In the genomic region with DNA sequence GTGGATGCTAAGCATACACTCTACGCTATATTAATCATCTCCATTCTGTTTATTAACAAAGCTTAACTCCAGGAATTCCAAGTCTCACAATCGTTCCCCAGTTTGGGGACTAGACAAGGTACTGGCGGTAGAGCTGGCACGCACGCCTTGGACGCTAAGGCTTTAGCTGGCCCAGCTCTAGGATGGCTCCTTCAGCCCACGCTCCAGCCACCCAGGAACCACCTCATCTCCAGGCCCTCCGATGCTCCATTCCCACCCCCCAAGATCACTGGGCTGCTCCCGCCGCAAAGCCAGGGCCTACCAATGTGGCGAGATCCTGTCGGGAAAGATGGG, we compare ENCODE assay signal across 8 mouse cellular contexts. TPM values are rescaled to one million over a fixed set of nuclear protein-coding genes. Genes with fewer than 3 reads are reported as not detected.
DNase-seq lines count a peak whose midpoint lies in the region; ATAC-seq and TF ChIP-seq lines count a peak whose summit lies in the region.

No protein-coding gene starts in this region.

- peak overlapping the region; percentile 95 for H3K27ac ChIP-seq in liver, adult 2 months (replicated peaks; ENCODE audit: insufficient read depth, low read depth, low read length)
- H3K27ac ChIP-seq in embryonic facial prominence, embryonic 14.5 days (replicated peaks; ENCODE audit: low read depth, low read length): peak overlapping the region; percentile 80
- peak overlapping the region; percentile 92 for H3K27ac ChIP-seq in limb, embryonic 10.5 days
- H3K27ac ChIP-seq in neural tube, embryonic 13.5 days (replicated peaks): peak overlapping the region; percentile 84

- ATAC-seq in embryonic facial prominence, embryonic 14.5 days (ENCODE audit: low read depth): peak; percentile 39
- ATAC-seq in neural tube, embryonic 13.5 days (ENCODE audit: low read depth): peak; percentile 75; the same call in 1 of the 2 replicates

- DNase-seq in liver, adult 2 months (ENCODE audit: extremely low read depth, low read depth, low spot score): no peak
- DNase-seq in liver: no peak
- no peak for DNase-seq in embryonic facial prominence, embryonic 14.5 days (ENCODE audit: low spot score)
- DNase-seq in limb, embryonic 10.5 days (ENCODE audit: low spot score): no peak
- no peak for DNase-seq in cerebellum, adult 8-10 months
- DNase-seq in layer of hippocampus, postnatal 10 days (ENCODE audit: low spot score in 2 of 2): no peak
- DNase-seq in right cerebral cortex, postnatal 14 days: no peak

- peak overlapping the region; percentile 78 for H3K4me2 ChIP-seq in embryonic facial prominence, embryonic 14.5 days (ENCODE audit: low read depth, low read length)
- peak overlapping the region; percentile 73 for H3K4me2 ChIP-seq in neural tube, embryonic 13.5 days

- H3K9ac ChIP-seq in liver, adult 2 months (ENCODE audit: low read depth, low read length): peak overlapping the region; percentile 89
- H3K9ac ChIP-seq in embryonic facial prominence, embryonic 14.5 days (ENCODE audit: low read depth, low read length): peak overlapping the region; percentile 86
- H3K9ac ChIP-seq in neural tube, embryonic 13.5 days: peak overlapping the region; percentile 87

- peaks cover 3% of the 10 kb centered on the region; the same call in 1 of the 2 replicates for H3K4me1 ChIP-seq in liver, adult 2 months (ENCODE audit: control insufficient read depth, insufficient read depth, low read length)
- no peaks in the 10 kb centered on the region for H3K4me1 ChIP-seq in embryonic facial prominence, embryonic 14.5 days (ENCODE audit: control insufficient read depth, insufficient read depth, low read length)
- no peaks in the 10 kb centered on the region for H3K4me1 ChIP-seq in limb, embryonic 10.5 days
- H3K4me1 ChIP-seq in neural tube, embryonic 13.5 days (replicated peaks): peaks cover 14% of the 10 kb centered on the region

- H3K9me3 ChIP-seq in embryonic facial prominence, embryonic 14.5 days (ENCODE audit: control insufficient read depth, low read length): no peaks in the 10 kb centered on the region
- no peaks in the 10 kb centered on the region for H3K9me3 ChIP-seq in limb, embryonic 10.5 days (replicated peaks)
- H3K9me3 ChIP-seq in neural tube, embryonic 13.5 days: no peaks in the 10 kb centered on the region

- no peak for TF ChIP-seq CTCF in liver, adult 2 months (IDR thresholded peaks at IDR 0.05; ENCODE audit: low read depth, low read length)

- peaks cover 12% of the 10 kb centered on the region; the same call in 1 of the 2 replicates for H3K36me3 ChIP-seq in liver, adult 2 months (ENCODE audit: control insufficient read depth, insufficient read depth, low read length)
- peaks cover 33% of the 10 kb centered on the region for H3K36me3 ChIP-seq in embryonic facial prominence, embryonic 14.5 days (ENCODE audit: control insufficient read depth, insufficient read depth, low read length)
- peaks cover 38% of the 10 kb centered on the region for H3K36me3 ChIP-seq in limb, embryonic 10.5 days
- peaks cover 21% of the 10 kb centered on the region for H3K36me3 ChIP-seq in neural tube, embryonic 13.5 days

- H3K27me3 ChIP-seq in liver, adult 2 months (ENCODE audit: control insufficient read depth, insufficient read depth, low read length): no peaks in the 10 kb centered on the region
- no peaks in the 10 kb centered on the region for H3K27me3 ChIP-seq in embryonic facial prominence, embryonic 14.5 days (replicated peaks; ENCODE audit: control insufficient read depth, insufficient read depth, low read length)
- no peaks in the 10 kb centered on the region for H3K27me3 ChIP-seq in limb, embryonic 10.5 days (ENCODE audit: low read depth, poor library complexity, severe bottlenecking)
- H3K27me3 ChIP-seq in neural tube, embryonic 13.5 days: no peaks in the 10 kb centered on the region

- no peaks in the 10 kb centered on the region for H3K79me2 ChIP-seq in liver, adult 2 months (ENCODE audit: control insufficient read depth, insufficient read depth, low read length)

- TF ChIP-seq POLR2A in liver, adult 2 months (IDR thresholded peaks at IDR 0.05; ENCODE audit: extremely low read depth, insufficient read depth, low read length): 0 out of 2 replicates have a peak, but pooled peaks have one; percentile 36

- WGBS in liver, adult 2 months: 0% methylated on average over 12 of the region's 12 CpGs
- 1% methylated on average over 12 of the region's 12 CpGs for WGBS in embryonic facial prominence, embryonic 14.5 days
- 1% methylated on average over 12 of the region's 12 CpGs for WGBS in limb, embryonic 10.5 days
- WGBS in neural tube, embryonic 13.5 days: 0% methylated on average over 12 of the region's 12 CpGs

- peak overlapping the region; percentile 100 for H3K4me3 ChIP-seq in liver, adult 2 months (ENCODE audit: insufficient read depth, low read depth, low read length)
- H3K4me3 ChIP-seq in embryonic facial prominence, embryonic 14.5 days (ENCODE audit: low read depth, low read length): peak overlapping the region; percentile 80
- peak overlapping the region; percentile 86 for H3K4me3 ChIP-seq in limb, embryonic 10.5 days
- peak overlapping the region; percentile 74 for H3K4me3 ChIP-seq in neural tube, embryonic 13.5 days

RNA-seq across cellular contexts. Expression of a gene that starts 0.4 kb away (rescaled TPM):
- total RNA-seq in liver, adult 2 months (2014; rRNA removed): 93.1 and 103 TPM in 2 replicates
- 42.7 and 43.7 TPM in 2 replicates for polyA plus RNA-seq in liver, adult 2 months (2012; rRNA removed)
- 58.7 and 66.2 TPM in 2 replicates for polyA plus RNA-seq in embryonic facial prominence, embryonic 14.5 days (2014; fragmentation: Nextera tagmentation; extraction: Ambion mirVana)
- 104 and 105 TPM in 2 replicates for polyA plus RNA-seq in limb, embryonic 10.5 days (2016; fragmentation: Nextera tagmentation; extraction: Ambion mirVana)
- polyA plus RNA-seq in neural tube, embryonic 13.5 days (2015; fragmentation: Nextera tagmentation; extraction: Ambion mirVana): 93.5 and 93.9 TPM in 2 replicates
- total RNA-seq in layer of hippocampus, postnatal 10 days (2021): 100 to 1,000 TPM; 124 to 175 TPM

RNA-seq across cellular contexts. Expression of a gene that starts 22.2 kb away (rescaled TPM):
- total RNA-seq in liver, adult 2 months (2014; rRNA removed): 5.9 and 7.4 TPM in 2 replicates
- polyA plus RNA-seq in liver, adult 2 months (2012; rRNA removed): 1.8 and 3.9 TPM in 2 replicates
- 9.9 and 10.5 TPM in 2 replicates for polyA plus RNA-seq in embryonic facial prominence, embryonic 14.5 days (2014; fragmentation: Nextera tagmentation; extraction: Ambion mirVana)
- polyA plus RNA-seq in limb, embryonic 10.5 days (2016; fragmentation: Nextera tagmentation; extraction: Ambion mirVana): 4.2 and 6.8 TPM in 2 replicates
- 7.8 and 8.7 TPM in 2 replicates for polyA plus RNA-seq in neural tube, embryonic 13.5 days (2015; fragmentation: Nextera tagmentation; extraction: Ambion mirVana)
- total RNA-seq in layer of hippocampus, postnatal 10 days (2021): 10 to 100 TPM; 23.8 to 24.5 TPM
